Mouse (Mus musculus) forebrain, embryonic 12.5 days (tissue): ENCODE results near the gene Gm16440. TPM values are rescaled to one million over a fixed set of nuclear protein-coding genes. Genes with fewer than 3 reads are reported as not detected.
"Not testable (repeated sequence)": the region's sequence is repeated elsewhere in the genome, so short reads cannot be mapped to it uniquely, and the experiment has no call there.

Source experiments
- ATAC-seq: fragments of 200-750 bp; cut with Nextera tagmentation; 2 replicates; pipeline ENCODE4 v1.8.0; 2017; ENCODE audit warnings: moderate TSS enrichment; ENCODE audit not compliant: low FRiP score
- H3K27ac ChIP-seq: fragments of 300-500 bp; sonication (generic); 2 replicates; pipeline ENCODE4 v1.5.1; 2016; ENCODE audit warnings: mild to moderate bottlenecking
- H3K27me3 ChIP-seq: fragments of 300-500 bp; sonication (generic); 2 replicates; pipeline ENCODE4 v1.6.1; 2016; ENCODE audit warnings: mild to moderate bottlenecking
- H3K36me3 ChIP-seq: fragments of 300-500 bp; sonication (generic); replicated peaks from 2 replicates; pipeline ENCODE4 v1.6.1; 2016; ENCODE audit warnings: mild to moderate bottlenecking
- H3K4me1 ChIP-seq: fragments of 300-500 bp; sonication (generic); 2 replicates; pipeline ENCODE4 v1.6.1; 2016
- H3K4me2 ChIP-seq: fragments of 300-500 bp; sonication (generic); 2 replicates; pipeline ENCODE4 v1.6.1; 2016; ENCODE audit warnings: mild to moderate bottlenecking, moderate library complexity
- H3K4me3 ChIP-seq: fragments of 300-500 bp; sonication (generic); replicated peaks from 2 replicates; pipeline ENCODE4 v1.5.1; 2016; ENCODE audit warnings: mild to moderate bottlenecking
- H3K9ac ChIP-seq: fragments of 300-500 bp; sonication (generic); 2 replicates; pipeline ENCODE4 v1.6.1; 2016; ENCODE audit warnings: mild to moderate bottlenecking
- H3K9me3 ChIP-seq: fragments of 300-500 bp; sonication (generic); 2 replicates; pipeline ENCODE4 v1.6.1; 2016
- WGBS: fragments of 180-500 bp; shearing (Covaris S2); methylation state at CpG from one replicate; pipeline ENCODE4 v1.1.7; 2016; 5-methylcytosine and 5-hydroxymethylcytosine counted together
- polyA plus RNA-seq: library from polyadenylated mRNA; unstranded; fragments of >200 nt; fragmentation: Nextera tagmentation; extraction: Ambion mirVana; gene quantifications from 2 replicates; pipeline ENCODE4 v1.2.1, GENCODE M21; 2016

Gene Gm16440
- polyA plus RNA-seq = not detected in 2 replicates

GRCm38 (mm10) chr14:6390219-6390618 is at the start of gene Gm16440:
TSS of gene Gm16440 (minus strand) at chr14:6390319.
- WGBS = 96% methylated on average over 2 of the region's 4 CpGs
- not testable (repeated sequence) for H3K27me3 ChIP-seq, H3K4me1 ChIP-seq, H3K9me3 ChIP-seq, ATAC-seq, H3K4me2 ChIP-seq, H3K9ac ChIP-seq, H3K36me3 ChIP-seq, H3K4me3 ChIP-seq, H3K27ac ChIP-seq

- H3K9ac ChIP-seq, H3K27ac ChIP-seq, H3K27me3 ChIP-seq, ATAC-seq, H3K4me1 ChIP-seq, H3K9me3 ChIP-seq, H3K36me3 ChIP-seq: not testable (repeated sequence)
- under 1% methylated on average over 16 of the region's 42 CpGs for WGBS
- peak overlapping the region; percentile 52 for H3K4me2 ChIP-seq
- peak overlapping the region; percentile 34 for H3K4me3 ChIP-seq
Measured at GRCm38 (mm10) chr14:6426766-6427165, 36.6 kb upstream of the Gm16440 start.

- not testable (repeated sequence) for H3K27me3 ChIP-seq, ATAC-seq, H3K9me3 ChIP-seq, H3K36me3 ChIP-seq, H3K4me1 ChIP-seq, H3K9ac ChIP-seq, H3K27ac ChIP-seq
- H3K4me2 ChIP-seq = peak overlapping the region; percentile 52
- peak overlapping the region; percentile 34 for H3K4me3 ChIP-seq
- 20% methylated on average over 22 of the region's 22 CpGs for WGBS
Measured at GRCm38 (mm10) chr14:6426353-6426752, 36.2 kb upstream of the Gm16440 start.

- WGBS = no CpG with 5 or more reads among the region's 2 CpGs
- not testable (repeated sequence) for H3K4me3 ChIP-seq, H3K9me3 ChIP-seq, H3K4me2 ChIP-seq, H3K4me1 ChIP-seq, H3K9ac ChIP-seq, ATAC-seq, H3K27me3 ChIP-seq, H3K27ac ChIP-seq, H3K36me3 ChIP-seq
Measured at GRCm38 (mm10) chr14:6412382-6412781, 22.3 kb upstream of the Gm16440 start, which contains the start of gene Gm3591. TSS of gene Gm3591 (minus strand) at chr14:6412482.

GRCm38 (mm10) chr14:6343578-6343977 is 46.5 kb downstream of the Gm16440 start, which contains the start of gene Gm3618:
TSS of gene Gm3618 (minus strand) at chr14:6343678.
- no CpG with 5 or more reads among the region's 10 CpGs for WGBS
- not testable (repeated sequence) for H3K9me3 ChIP-seq, H3K27me3 ChIP-seq, H3K4me3 ChIP-seq, H3K9ac ChIP-seq, H3K4me1 ChIP-seq, H3K36me3 ChIP-seq, H3K27ac ChIP-seq, ATAC-seq, H3K4me2 ChIP-seq

Other genes starting within 250 kb of the Gm16440 start
- not detected in 2 replicates for gene Gm21560, start 171.0 kb downstream of the Gm16440 start, polyA plus RNA-seq
- 3.0 and 3.6 TPM in 2 replicates for gene Gm3411, start 103.1 kb downstream of the Gm16440 start, polyA plus RNA-seq
- not detected in 2 replicates for gene Gm21103, start 85.5 kb downstream of the Gm16440 start, polyA plus RNA-seq
- not detected in 2 replicates for gene Gm3618, start 46.6 kb downstream of the Gm16440 start, polyA plus RNA-seq
- 0.53 and 2.2 TPM in 2 replicates for gene Gm3591, start 22.2 kb upstream of the Gm16440 start, polyA plus RNA-seq
- not detected in 2 replicates for gene Gm3594, start 54.3 kb upstream of the Gm16440 start, polyA plus RNA-seq
- not detected in 2 replicates for gene Gm8356, start 147.0 kb upstream of the Gm16440 start, polyA plus RNA-seq
- gene Gm3629, start 200.3 kb upstream of the Gm16440 start, polyA plus RNA-seq = 0.41 TPM in 1 of 2 replicates, not detected in the other
- not detected in 2 replicates for gene Gm3460, start 232.1 kb upstream of the Gm16440 start, polyA plus RNA-seq